Mouse (Mus musculus): ENCODE results near the gene Zbtb8a.

DNA sequence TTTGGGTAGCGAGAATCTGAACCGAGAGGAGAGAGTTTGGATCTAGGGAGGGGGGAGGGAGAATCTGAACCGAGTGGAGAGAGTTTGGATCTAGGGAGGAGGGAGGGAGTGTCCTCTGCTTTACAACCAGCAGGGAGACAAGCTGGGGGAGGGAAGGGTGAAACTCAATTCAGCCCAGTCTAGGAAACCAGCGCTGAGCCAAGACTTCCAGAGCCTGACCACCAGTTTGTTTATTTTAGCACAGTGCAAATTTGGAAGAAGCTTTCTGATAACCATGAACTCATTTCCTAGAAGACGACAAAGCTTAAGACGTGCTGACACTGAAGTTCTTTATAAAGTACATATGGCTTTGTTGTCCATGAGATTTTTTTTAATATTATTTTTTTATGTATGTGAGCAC lies 6.5 kb upstream of the Zbtb8a start:
- TF ChIP-seq POLR2A (IDR thresholded peaks at IDR 0.05; ENCODE audit: extremely low read depth, insufficient read depth, low read length) (no peak), CTCF (IDR thresholded peaks at IDR 0.05; ENCODE audit: extremely low read depth, insufficient read depth, low read length) (no peak)
